Mouse (Mus musculus): ENCODE measurements at regions not wholly inside any gene's neighbourhood (a gene's known extent, or its start where the extent isn't known, plus 50 kb on each side); places are given as distances from the start of the nearest gene placed in this dataset.

GRCm38 (mm10) chr1:43879163-43879562 is 51.6 kb upstream of the Uxs1 start:
- no peak for TF ChIP-seq CTCF (IDR thresholded peaks at IDR 0.05; ENCODE audit: low read depth, low read length)
- TF ChIP-seq POLR2A (IDR thresholded peaks at IDR 0.05; ENCODE audit: insufficient read depth, low read length): no peak

Data from ES-Bruce4 (cell line).